Mouse (Mus musculus) kidney, postnatal 4 days (tissue): Measurements from ENCODE around the gene Gal3st4.

ENCODE experiments used
- DNase-seq, 2 experiments: peaks; one replicate each; pipeline ENCODE4 v3.0.0; 2021; ENCODE audit warnings: mixed read lengths in 2 of 2

Gene Gal3st4

GRCm38 (mm10) chr5:138272409-138272923 lies at the start of gene Gal3st4:
Gal3st4 (minus strand) TSS chr5:138272840.
- DNase-seq = peak; percentile 38 to 51

DNA sequence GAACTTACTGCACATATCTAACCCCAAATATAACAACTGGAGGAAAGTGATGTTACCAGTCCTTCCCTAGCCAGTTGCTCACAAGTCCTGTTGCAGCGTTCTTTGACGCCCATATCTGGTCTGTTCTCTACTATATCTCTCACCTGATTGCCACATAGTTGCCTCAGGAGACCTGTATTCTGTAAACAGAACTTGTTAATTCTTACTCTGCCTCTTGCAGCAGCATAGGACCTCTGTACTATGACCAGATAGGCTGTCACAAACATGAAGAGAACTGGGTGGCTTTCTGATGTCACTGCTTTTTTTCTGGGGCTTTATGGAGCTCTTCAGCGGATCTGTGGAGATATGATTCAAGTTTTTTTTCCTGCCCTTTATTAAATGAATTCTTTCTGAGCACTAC lies 40.2 kb upstream of the Gal3st4 start:
- DNase-seq = no peak

GRCm38 (mm10) chr5:138299613-138300012 lies 27.0 kb upstream of the Gal3st4 start:
- DNase-seq = no peak

DNA sequence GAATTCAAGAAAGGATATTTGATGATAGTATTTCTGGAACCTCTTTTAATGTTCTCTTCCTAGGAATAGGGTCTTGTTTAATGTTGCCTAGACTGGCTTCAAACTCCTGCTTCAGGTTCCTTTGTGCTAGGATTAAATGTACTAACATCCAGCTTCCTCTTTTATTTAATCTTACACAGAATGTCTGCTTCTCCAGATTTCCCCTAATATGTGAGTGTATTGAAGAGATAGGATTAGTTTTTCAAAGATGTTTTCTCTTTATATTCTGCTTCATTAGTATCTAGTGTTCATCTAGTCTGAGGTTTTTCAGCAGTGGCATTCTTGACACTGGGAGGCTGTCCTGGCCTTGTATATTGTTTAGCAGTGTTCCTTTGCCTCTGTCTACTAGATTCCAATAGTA lies 21.5 kb upstream of the Gal3st4 start:
- no peak for DNase-seq

DNA sequence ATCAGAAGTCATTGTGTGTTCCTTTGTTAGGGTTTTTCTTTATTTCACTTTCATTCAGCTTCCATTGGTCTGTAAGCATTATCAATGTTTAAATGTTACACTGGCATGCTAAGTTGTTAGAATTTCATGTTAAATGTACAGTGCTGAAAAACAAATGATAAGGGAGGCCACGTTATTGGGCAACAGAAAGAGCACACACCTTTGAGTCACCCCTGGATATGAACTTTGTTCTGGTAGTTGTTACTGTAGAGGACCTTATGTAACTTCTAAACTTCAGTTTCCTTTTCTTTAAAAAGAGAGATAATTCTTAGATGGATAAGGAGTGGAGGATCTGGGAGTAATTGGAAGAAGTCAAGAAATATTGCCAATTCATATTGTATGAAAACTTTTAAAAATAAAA lies 19.0 kb upstream of the Gal3st4 start:
- DNase-seq = no peak

GRCm38 (mm10) chr5:138287861-138288260 lies 15.2 kb upstream of the Gal3st4 start:
- DNase-seq = no peak

- DNase-seq = no peak
Measured at GRCm38 (mm10) chr5:138283540-138283939, 10.9 kb upstream of the Gal3st4 start.

DNA sequence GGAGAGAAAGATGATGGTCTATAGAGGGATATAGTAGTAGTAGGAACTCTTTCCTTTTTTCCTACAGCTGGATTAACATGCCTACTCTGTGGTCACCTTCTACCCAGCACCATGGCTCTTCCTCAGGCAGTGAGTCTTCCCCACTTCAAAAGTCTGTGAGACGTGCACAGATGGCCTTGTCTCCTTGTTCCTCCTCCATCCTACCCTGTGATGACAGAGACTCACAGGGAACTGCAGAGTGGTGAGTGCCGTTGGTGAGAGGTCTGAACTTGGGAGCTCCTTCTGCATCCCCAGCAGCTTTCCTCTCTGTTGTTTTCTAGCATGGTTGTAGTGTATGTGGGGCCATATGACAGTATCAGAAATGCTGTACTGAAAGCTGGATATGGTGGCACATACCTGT lies 9.2 kb upstream of the Gal3st4 start:
- no peak for DNase-seq

DNA sequence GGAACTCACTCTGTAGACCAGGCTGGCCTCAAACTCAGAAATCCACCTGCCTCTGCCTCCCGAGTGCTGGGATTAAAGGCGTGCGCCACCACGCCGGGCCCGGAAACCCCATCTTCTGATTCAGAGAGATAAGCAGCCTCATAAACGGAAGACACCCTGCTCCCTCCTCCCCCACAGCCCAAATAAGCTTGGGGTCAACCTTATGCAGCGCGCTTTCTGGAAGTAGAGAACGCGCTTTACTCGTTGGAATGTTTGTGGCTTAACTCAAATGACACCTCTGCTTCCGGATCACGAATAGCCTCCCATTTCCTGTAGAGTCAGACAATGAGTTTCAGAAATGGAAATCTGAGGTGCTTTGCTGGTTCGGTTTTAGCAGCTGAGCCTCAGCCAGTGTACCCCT lies 8.2 kb upstream of the Gal3st4 start:
- no peak for DNase-seq

GRCm38 (mm10) chr5:138280425-138280768 lies 7.8 kb upstream of the Gal3st4 start:
- DNase-seq = no peak

DNA sequence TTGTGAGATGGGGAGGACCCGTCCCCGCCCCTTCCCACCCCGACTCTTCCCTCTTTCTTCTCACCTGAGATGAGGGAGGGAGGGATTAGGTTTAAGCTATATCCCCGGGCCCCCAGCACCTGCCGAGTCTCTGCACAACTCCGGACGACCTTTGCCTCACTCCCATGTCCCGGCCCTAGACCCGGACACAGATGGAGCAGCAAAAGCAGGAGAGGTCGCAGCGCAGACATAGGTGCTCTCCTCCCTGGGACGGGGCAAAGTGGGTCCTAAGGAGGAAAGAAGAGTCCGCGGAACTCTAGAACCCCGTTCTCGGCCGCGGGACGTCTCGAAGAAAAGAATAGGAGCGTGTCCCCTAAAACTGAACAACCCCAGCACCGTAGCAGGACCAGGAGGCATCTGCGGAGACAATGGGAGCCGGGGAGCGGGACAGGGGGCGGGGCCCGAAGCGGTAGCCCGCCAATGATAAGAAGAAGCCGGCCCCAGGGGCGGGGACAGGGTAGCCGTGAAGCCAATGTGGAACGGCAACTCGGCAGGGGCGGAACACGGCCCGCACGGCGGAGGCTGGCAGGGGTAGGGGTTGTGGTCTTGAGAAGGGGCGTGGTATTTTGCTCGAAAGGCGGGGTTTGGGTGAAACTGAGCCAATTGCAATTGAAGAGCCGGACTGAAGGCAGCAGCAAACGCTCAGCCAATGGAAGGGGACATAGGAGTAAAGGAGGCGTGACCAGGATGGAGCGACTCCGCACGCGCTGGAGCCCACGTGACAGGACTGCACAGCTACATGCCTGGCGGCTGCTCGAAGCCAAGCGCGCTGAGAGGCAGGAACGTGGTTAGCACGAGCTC lies 7.2 kb upstream of the Gal3st4 start, which contains the start of the genes Gm43720, Gpc2 and Stag3:
TSS of gene Gm43720 (minus strand) at position 374 of the 840 bp plus-strand sequence.
TSS of gene Gpc2 (minus strand) at position 421 of the 840 bp plus-strand sequence.
TSS of gene Stag3 (plus strand) at position 656 of the 840 bp plus-strand sequence.
- DNase-seq = peak; percentile 93 to 96

DNA sequence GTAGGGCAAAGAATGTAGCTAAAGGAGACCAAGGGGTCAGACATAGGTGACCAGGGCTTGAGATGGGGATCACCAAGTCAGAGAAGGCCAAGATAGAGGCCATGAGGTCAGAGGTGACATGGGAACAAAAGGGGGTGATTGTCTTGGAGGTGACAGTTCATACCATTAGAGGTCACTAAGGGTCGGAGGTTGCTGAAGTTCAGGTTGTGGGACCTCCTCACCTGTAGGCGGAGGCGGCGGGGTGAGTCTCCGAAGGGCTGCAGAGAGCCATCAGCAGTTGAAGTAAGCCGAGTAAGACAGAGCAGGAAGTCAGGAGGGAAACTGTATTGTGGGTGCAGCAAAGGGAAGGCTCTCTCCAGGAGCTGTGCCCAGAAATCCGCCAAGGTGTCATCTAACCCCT lies 5.4 kb upstream of the Gal3st4 start:
- DNase-seq = no peak

DNA sequence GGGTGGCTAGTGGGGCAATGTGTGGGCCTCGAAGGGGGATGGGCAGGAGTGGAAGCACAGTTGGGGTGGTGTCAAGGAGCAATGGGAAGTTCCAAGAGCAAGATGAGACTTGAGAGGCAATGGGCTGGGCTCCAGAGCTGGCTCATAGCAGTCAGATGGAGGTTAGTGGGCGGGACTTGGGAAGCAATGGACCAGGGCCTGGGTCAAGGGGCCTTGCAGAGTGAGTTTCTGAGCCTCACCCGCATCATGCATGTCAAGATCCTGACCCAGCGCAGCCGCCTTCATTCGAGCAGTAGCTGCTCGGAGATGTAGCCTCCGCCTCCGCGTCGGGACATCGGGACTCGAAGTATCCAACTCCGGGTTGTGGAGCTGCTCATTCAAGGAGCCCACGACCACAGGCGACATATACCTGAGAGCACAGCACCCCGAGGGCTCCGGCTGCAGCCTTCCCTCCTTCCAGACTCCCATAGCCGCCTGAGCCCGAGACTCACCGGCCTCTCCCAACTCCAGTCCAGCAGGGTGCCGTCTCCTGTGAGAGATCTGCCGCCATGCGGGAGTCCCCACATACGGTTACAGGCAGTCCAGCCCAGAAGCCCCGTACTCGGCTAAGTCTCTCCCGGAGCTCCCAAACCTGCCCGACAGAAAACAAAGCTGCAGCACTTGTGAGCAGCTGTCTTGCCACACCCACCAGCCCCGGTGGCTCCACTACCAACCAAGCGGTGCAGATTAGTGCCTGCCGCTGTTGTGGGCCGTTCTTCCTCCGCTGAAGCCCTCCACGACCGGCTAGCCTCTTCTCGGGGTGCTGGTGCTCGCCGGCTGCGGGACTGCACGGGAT lies 2.8 kb upstream of the Gal3st4 start:
- peak; percentile 59 to 76 for DNase-seq

DNA sequence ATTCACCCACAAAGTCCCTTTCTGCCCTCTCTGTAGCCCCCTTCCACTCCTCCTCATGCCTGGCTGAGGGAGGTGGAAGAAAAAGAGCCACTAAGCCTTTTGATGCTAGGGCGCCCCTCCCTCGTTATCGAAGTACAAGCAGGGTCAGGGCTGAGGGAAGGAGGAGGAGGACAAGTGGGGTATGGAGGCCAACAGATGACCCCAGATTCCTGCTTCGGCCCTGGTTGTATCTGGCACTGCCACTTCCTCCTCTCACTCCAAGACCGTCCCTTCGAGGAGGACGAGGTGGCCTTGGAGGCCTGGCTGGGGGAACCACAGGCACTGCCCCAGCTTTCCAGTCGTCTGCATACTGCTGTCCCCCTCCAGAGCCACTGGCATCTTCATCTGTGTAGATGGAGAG lies 1.5 kb upstream of the Gal3st4 start:
- DNase-seq = no peak

DNA sequence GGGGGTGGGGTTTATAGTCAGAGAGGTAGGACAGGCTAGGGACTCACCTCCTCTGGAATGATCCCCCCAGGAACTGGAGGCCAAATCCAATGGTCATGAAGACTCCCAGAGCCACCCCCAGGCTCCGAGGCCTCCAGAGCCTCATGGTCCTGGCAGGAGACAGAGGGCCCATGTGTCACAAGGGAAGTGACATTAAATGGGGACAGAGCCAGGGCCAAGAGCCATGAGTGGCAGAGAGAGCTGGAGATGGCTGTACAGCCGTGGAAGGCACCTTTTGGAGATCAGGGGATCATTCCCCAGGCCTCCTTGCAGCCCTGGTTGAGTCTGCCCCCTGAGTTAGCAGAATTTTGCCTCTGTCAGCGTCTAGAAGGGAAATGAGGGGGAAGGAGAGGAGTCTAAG lies 1.4 kb downstream of the Gal3st4 start:
- no peak for DNase-seq

GRCm38 (mm10) chr5:138268980-138269379 lies 3.7 kb downstream of the Gal3st4 start:
- DNase-seq = no peak

DNA sequence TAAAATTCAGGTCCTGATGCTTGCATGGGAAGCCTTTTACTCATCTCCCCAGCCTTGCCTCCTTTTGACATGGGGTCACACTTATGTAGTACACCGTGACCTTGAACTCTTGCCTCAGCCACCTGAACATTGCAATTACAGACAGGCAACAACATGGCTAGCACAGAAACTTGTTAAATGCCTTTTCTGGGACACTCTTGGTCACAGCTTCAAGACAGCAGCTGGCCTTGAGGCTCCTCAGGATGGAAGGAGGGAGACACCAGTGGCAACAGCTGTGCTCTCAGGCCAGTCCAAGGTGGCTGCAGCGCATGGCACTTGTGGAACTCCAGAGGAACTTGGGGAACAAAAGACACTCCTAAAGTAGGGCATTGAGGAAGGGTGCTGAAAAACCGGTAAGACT lies 5.5 kb downstream of the Gal3st4 start:
- DNase-seq = no peak

- DNase-seq = no peak
Measured at GRCm38 (mm10) chr5:138265712-138266111, 6.9 kb downstream of the Gal3st4 start.

DNA sequence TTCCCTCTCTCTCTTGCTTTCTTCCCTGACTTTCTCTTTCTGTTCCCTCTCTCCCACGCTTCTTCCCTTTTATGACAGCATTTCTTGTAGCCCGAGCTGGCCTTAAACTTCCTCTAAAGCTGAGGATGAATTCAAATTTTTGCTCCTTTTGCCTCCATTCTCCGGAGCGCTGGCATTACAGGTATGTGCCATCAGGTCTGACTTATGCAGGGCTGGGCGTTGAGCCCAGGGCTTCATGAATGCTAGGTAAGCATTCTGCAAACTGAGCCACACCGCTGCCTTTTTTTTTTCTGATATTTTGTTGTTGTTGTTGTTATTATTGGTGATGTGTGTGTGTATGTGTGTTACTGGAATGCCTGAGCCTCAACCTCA lies 8.4 kb downstream of the Gal3st4 start:
- no peak for DNase-seq

DNA sequence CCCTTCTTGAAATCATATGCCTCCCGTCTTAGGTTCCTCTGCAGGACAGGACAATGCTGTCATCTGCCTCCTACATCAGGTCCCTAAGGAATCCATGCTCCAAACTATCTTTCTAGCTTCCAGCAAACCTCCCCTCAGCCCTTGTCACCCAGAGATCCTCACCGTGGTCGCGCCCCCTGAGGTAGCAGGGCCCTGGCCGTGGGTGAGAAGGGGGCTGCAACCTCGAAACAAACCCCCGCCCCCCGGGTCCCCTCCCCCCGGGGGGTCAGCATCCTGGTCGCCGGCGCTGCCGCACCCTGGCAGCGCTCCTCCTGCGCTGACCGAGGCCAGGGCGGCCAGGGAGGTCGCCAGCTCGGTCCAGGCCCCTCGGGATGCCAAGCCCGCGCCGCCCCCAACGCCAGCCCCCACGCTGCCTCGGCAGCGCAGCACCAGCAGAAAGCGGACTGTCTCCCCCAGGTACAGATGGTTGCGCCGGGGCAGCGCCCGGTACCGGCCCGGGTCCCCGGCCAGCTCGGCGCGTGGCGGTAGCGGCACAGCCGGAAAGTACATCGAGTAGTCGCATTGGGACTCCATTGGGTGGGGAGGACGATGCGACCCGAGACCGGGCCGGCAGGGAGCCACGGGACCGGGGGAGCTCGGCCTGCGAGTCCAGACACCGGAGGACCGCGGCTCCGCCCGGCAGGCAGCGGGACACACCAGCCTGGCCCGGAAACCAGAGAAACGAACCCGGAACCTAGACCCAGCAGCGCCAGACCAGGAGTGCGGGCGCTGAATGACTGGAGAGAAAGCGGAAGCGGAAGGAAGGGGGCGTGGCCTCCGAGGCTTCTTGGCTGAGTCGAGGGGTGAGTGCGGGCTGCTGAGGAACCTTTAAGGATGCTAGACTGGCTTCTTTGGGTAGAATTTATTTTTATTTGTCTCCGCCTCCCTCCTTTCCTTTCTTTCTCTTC lies 9.1 kb downstream of the Gal3st4 start, which contains the start of gene BC037034:
TSS of gene BC037034 (minus strand) at position 774 of the 947 bp plus-strand sequence.
- peak; percentile 96 to 97 for DNase-seq

DNA sequence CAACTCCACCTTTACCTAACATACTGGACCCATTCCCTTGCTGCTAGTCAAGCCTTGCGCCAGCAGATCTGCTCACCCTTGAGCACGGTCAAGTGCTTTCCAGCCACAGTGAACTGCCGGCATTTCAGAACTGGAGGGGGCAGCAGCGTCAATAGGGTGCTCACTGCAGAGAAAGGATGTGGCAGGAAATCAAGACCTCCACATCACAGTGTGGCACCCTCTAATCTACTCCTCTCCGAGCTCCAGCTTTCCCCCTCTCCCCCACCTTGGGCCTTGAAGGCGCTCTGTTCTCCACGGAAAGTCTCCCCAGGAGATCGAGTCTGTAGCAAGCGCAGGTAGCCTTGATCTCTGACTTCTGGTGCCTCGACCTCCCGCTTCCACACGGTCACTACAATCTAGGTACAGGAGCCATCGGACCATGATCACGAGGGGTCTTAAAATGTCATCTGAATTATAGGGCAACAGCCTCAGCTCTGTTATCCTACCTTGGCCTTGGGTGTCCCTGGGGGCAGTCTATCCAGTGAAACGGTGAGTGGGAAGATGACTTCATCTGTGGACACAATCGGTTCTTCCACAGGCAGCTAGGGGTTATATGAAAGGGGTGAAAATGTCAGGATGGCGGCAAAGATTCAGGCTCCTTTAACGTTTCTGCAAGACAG lies 9.9 kb downstream of the Gal3st4 start:
- no peak for DNase-seq

- DNase-seq = no peak
Measured at GRCm38 (mm10) chr5:138262001-138262400, 10.6 kb downstream of the Gal3st4 start.
